Mouse (Mus musculus) c-Kit-positive CD71-negative TER-119-negative erythroid progenitor cells, embryonic 14.5 days (primary cell): ENCODE measurements around the gene Rplp0.

Experiments
- DNase-seq: peaks from one replicate; pipeline ENCODE4 v3.0.0-alpha.2; 2013; ENCODE audit warnings: low read depth

Gene Rplp0

DNA sequence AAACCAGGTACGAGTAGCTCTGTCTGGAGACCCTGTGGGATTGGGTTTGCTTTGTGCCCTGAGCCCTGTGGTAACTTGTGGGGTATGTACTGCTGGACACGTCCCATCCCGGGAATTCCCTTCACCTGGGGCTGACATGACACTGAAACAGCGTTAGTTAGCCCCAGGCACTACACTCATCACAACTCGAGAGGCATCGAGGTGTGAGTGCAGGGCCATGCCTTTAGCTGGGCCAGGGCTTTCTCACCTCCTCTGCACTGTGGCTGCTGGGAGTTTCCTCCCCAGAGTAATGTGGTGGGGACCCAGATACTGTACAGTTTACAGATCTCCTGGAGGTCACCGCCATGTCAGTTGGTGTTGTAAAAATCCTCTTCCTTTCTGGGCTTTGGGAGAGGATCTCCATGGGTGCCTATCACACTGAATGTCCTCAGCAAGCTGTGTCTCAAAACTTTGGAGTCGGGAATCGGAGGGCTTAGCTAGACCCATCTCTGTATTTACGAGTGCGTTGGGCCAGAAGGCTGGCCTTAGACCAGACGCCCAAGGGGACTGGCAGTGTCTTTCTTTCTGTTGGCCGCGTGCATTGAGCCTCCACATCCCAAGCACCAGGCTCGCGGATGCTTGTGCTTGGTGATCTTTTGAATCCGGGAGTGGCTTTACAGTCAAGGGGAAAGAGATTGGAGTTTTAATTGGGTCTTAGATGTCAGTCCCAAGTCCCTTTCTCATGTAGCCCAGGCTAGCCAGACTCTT lies 32.6 kb upstream of the Rplp0 start:
- DNase-seq = no peak

DNA sequence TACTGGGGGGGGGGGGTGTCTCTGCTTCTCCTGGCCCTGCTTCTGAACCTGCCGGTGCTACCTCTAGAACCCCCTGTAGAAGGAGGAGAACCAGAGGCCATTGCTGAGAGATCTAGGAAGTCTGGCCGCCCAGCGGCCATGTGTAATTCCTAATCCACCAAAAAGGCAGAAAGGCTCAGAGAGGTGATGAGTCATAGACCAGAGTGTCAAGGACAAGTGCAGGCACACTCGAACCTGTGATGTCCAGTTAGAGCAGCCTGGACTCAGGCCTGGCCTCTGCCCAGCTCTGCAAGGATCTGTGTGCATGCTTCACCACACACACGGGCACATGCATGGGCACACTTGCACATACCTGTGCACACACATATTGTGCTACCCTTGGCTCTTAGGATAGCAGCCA lies 31.1 kb upstream of the Rplp0 start:
- DNase-seq = no peak

DNA sequence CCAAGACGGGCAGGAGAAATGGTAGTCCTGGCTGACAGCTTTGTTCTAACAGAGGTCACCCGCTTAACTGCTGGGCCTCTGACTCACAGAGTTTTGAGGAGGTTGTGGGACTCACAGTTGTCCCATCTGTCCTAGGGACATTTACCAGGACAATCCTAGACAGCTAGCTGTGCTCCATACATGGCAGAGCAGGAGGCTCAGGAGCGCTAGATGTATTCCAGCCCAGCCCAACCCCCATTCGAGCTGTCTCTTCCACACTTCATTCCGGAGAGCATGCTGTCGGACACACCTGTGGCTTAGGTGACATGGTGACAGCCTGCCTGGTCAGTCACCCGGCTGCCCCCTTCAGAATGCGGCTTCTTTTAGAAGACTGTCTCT lies 29.9 kb upstream of the Rplp0 start:
- no peak for DNase-seq

DNA sequence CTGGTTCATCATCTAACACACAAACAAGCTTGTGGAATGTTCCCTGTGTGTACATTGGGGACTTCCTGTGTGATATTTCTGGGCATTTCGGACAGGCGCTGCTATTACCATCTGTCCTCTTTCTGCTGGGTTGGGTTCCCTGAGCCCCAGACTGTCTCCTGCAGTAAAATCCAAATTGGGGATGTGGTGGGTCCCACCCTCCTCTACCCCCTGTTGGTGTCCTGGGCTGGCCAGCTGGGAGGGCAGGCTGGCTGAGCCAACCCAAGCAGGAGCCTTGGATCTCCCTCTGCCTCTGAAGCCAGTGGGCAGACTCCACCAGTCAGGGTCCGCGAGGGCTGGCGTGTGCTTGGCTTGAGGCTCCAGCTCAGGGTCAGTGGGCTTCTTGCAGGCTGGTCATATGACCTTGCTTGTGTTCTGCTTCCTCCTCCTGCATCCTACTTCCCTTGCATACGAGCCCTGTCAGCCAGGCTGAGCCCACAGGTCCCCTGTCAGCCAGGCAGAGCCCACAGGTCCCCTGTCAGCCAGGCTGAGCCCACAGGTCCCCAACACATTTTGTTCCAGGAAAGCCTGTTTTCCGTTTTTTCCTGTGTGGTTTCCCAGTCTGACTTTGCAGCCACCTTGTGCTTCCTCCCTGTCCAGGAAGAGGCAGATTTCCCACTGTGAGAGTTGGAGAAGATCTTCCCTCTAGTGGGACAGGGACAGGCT lies 29.4 kb upstream of the Rplp0 start:
- DNase-seq = no peak

DNA sequence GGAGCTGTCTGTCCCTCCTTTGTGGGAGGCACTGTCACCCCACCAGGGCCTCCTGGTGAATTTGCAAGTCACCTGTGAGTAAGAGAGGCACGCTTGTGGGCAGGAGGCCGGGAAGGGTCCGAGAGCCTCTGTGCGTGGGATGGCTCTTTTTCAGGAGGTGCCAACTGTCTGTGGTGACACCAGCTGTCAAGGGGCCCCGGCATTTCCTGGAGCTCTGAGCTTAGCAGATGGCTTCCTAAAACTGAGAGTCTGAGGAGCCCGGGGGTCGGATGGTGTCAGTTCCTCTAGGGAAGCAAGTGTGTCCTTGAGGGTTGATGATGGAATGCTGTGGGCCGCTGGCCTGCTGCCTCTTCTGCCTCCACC lies 28.8 kb upstream of the Rplp0 start:
- DNase-seq = no peak

DNA sequence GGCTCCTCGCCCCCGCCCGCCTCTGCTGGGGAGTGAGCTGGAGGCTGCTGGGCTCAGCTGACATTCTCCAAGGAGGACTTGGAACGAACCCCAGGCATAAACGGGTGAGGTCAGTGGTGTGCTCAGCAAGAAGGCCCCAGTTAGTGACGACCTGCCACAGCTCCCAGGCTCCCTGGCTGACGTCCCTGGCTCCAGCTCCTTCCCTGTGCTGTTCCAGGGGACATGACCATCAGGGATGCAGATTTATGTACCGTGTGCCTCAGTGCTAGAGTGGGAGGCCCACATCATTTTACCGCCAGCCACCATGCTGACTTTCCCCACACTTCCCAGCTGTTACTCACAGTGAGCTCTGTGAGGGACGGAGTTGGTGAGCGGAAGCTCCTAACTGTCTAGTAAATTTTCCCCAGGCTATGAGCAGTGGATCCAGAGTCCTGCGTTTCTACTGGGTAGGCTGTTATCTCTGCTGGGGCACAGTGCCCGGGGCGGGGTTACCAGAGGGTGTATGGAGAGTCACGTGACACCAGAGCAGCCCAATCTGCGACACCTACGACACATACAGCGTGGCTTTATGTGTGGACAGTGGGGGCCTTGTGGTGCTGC lies 27.5 kb upstream of the Rplp0 start:
- DNase-seq = no peak

DNA sequence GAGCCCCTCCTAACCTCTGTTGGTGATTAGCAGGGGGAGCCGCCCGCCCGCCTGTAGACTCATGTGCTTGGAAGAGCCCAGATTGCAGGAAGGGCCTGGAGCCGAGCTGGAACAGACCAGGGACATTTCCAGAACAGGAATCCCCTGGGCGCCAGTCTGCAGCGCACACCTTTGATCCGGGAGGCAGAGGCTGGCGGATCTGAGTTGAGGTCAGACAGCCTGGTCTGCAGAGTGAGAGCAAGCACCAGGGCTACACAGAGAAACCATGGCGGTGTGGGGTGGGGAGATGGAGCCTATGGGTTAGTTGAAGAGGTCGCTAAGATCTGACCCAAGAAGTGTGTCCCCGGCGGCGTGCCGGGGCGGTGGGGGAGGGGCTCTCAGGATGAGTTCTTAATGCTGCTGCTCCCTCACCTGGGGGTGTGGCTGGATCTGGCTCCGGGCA lies 25.0 kb upstream of the Rplp0 start:
- DNase-seq = no peak

DNA sequence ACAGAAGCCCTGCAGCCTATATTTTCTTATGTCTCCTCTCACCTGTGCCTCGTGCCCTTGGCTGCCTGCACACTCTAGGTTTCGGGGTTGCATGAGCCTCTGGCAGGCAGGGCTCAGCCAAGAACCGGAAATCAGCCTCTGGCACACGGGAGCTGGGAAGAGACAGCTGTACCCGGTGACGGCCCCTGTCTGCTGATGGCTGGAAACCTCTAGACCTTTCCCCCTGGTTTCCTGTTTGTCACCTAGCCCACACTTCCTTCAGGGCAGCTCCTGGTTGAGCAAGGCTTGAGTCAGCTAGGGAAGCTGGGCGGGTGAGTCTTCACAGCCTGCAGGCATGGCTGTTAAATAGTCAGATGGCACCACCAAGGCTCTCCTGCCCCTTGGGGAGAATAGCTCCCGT lies 24.4 kb upstream of the Rplp0 start:
- no peak for DNase-seq

DNA sequence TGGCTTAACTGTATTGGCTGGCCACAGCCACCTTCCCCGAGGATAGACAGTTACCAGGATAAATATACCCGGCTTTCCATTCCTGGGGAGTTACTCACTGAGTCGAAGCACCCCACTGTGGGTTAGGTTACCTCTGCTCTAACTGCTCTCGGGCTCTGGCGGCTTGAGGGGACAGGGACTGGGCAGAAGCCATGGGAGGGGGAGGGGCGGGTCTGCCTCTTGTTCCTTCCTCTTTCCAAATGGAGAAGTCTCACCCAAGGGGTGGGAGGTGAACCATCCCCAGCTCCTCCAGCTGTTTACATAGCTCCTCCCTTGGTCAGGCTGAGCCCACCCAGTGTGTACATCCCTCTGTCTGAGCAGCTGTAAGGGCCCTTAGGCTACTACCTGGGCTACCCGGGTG lies 23.6 kb upstream of the Rplp0 start:
- DNase-seq = no peak

DNA sequence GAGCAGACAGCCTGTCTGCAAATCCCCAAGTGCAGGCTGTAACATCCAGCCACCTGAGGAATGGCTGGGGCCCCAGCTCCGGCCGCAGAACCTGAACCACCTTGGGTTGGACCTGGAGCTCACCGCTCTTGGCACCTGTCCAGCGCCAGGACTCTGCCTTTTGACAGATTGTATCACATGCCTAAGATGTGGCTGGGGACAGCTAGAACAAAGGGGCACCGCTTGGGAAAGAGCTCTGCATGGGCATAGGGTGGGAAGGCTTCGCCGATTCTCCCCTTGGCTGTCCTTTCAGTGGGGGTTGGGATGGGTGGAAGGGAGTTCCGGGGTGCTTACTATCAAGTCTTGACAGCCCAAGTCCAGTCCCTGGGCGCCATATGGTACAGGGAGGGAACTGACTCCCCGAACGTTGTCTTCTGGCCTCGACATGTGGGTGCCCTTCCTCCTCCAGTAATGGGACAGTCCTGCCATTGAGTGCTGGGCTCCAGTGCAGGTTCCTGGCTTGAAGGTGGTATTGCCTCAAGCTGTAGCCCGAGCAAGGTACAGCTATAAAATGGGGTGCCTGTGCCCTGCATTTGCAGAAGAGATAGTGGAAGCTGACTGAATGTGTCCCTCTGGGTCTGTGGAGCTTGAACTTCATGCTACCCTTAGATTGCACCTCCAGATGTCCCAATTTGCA lies 21.1 kb upstream of the Rplp0 start:
- DNase-seq = no peak

DNA sequence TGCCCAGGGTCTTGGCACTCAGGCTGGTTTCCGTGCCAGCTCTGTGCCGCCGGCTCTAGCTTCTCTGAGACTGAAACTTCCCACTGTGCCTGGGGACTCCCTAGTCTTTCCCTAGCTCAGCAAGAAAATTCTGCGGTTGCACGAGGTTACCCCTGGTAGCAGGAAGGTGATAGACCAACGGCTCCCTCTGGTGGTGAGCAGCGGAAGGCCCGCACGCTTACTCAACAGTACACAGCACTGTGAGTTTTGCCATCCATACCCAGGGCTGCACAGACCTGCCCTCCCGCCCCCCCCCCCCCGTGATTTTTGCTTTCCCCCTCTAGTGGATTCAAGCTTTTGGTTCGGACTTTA lies 20.6 kb upstream of the Rplp0 start:
- peak; percentile 82 for DNase-seq

DNA sequence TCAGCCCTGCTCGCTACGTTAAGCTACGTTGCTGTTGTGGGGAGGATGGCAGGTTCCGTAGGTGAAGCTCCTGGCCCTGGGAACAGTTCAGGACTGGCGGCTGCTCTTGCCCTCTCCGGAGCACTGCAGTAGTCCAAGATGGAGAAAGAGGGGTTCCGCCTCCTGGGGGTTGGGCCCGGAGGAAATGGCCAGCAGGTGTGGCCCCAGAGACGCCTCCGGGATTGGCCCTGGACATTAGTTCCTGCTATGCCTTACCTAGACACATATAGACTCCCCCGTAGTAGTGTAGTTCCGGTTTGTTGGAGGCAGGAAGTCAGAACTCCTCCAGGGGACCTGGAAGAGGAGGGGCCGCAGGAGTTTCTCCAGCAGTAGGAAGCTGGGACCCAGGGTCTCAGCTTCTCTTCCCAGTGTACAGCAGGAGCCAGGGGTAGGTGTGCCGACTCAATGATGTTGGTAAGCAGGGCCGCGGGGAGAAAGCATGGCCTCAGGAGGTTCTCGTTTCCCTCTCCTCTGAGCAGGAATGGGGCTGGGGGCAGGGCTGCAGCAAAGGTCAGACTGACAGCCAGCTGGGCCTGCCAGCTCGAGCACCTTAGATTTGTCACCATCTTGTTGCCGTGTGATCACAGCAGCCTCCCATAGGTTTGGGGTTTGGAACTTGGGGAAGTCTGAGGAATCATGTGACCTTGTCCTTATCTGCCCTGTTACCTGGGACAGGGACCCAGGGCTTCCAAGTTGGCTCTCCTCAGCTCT lies 16.5 kb upstream of the Rplp0 start:
- DNase-seq = no peak

DNA sequence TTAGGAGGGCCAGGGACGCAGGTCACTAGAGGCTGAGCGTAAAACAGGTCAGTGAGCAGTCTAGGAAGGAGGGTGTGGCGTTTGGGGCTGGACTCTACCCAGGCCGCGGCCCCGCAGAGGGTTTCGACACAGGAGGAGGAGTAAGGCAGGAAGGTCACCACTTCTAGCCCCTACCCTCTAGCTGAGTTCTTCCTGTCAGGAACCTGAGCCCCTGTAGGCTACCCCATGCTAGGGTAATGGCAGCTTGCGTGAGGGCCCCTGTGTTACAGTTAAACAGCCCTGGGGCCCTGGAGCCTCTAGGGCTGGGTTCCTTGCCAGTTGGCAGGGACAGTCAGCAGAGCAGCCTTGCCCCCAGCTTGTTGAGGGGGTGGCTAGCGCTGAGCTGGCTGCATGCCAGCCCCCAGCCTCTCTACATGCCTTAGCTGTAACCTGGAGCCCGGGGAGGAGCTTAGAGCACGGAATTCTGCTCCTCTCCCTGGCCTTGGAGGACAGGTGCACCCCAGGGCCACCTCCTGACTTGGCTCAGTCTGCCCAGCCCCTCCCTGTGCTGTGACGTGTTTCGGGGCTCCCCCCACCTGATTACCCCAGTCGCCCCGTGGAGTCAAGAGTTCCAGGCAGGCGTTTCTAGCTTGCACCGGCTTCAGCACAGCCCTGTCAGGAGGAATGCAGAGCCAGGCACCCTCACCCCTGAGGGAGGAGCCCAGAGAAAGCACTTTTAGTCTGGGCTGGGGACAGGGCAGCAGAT lies 15.6 kb upstream of the Rplp0 start:
- DNase-seq = no peak

DNA sequence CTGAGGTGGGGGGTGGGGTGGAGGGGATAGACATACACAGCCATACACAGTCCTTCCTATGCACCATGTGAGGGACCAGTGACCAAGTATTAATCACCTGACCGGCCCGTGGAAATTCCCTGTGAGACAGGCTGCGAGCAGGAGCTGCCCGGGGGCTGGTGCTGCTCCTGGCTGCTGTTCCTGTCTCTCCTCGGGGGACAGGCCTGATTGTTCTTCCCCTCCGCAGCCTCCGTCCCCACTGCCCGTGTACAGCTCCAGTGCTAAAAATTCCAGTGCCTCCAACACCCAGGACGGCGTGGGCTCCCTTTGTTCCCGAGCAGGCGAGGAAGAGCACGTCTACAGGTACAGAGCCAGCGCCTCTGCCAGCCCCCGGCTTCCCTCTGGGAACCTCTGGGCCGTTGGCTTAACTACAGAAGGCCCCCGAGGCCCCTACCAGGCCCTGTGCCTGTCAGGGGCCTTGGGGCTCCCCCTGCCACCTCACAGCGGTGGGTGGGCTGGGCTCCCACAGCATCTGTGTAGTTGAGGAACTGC lies 14.5 kb upstream of the Rplp0 start:
- DNase-seq = no peak

DNA sequence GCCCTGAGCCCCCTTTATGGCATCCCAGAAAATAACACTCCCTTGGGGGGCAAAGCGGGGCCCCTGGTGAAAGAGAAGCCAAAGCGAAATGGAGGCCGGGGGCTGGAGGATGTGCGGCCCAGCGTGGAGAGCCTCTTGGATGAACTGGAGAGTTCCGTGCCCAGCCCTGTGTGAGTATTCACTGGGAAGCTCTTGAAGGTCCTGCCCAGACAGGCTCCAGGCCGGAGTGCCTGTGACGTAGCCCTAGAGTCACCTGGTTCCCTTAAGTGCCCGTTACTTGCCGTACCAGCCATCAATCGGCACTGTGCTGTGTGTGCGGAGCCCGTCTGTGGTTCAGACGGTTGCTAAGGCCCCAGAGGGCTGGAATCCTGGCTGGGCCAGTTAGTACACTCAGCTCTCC lies 13.6 kb upstream of the Rplp0 start:
- DNase-seq = no peak

DNA sequence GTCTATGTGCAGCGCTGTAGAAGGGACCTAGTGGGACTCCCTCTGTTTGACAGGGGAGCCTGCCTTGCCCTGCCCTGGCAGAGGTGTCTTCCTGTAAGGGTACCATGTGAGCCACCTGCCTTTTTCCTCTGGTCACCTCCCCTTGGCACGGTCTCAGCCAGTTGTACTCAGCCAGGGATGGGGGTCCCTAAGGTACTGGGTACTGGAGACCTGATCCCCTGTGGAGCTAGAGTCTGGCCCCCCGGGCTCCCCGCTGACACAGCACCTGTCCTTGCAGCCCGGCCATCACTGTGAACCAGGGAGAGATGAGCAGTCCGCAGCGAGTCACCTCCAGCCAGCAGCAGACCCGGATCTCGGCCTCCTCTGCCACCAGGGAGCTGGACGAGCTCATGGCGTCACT lies 12.7 kb upstream of the Rplp0 start:
- DNase-seq = no peak

DNA sequence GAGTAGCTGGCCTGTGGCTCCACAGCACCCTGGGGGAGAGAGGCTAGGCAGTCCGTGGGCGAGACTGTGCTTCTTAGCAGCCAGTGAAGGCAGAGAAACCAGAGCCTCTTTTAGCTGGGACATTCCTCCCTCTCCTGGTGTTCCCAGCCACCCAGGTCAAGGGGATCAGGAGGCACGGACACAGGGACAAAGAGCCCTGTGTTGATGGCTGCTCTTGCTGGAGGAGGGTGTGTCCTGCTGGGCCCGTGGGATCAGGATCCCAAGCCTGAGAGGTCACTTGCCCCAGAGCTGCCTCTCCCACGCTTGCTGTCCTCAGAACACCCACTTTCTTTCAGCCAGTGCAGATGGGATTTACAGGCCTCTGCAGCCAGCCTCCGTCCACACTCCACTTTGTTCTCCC lies 12.3 kb upstream of the Rplp0 start:
- DNase-seq = no peak

DNA sequence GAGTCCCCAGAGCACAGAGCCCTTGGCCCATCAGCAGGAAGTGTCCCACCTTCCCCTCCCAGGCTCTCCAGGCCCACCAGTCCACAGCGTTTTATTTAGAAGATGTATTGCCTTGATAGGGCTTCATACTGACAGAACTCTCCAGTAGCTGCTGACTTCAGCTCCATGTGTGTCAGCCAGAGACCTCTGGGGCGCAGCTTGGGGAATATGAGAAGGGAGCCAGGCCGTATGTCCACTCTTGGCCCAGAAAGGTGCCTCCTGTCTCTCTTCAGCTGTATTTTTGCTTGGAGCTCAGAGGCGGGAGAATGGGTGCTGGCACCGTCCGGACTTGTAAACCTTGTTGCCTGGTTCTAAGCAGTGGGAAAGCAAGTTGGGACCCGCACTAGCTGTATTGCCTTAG lies 11.8 kb upstream of the Rplp0 start:
- DNase-seq = no peak

DNA sequence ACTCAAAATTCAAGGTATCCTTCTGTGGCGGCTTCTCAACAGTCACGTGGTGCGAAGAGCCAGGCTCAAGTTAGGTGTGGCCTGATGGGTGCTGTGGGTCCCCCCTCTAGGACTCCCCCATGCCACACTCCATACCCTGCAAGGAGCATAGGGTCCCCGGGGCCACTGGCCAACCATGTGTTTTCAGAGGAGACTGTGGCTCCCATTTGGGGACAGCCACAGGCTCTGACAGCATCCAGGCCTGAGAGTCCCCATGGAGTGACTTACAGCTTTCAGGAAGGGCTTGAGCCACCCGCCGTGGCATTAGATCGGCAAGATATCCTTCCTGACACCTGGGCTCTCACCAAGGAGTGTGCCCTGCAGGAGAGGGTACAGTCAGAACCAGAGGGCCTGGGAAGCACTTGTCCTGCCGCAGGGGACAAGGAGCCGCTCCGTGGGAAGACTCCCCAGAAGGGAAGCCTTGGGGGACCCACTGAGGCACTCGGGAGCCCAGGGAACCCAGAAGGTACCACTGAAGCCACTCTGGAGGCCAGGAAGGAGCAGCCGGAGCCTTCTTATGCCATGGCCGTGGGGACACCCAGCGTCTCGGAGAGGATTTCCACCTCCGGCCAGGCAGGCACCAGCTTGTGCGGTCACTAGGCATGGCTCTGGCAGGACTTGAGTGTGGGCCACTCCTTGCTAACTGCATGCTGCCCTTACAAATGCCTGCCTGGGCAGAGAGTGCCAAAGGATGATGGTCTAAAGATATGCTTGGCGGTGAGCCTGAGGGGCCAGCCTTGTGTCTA lies 10.6 kb upstream of the Rplp0 start:
- no peak for DNase-seq

DNA sequence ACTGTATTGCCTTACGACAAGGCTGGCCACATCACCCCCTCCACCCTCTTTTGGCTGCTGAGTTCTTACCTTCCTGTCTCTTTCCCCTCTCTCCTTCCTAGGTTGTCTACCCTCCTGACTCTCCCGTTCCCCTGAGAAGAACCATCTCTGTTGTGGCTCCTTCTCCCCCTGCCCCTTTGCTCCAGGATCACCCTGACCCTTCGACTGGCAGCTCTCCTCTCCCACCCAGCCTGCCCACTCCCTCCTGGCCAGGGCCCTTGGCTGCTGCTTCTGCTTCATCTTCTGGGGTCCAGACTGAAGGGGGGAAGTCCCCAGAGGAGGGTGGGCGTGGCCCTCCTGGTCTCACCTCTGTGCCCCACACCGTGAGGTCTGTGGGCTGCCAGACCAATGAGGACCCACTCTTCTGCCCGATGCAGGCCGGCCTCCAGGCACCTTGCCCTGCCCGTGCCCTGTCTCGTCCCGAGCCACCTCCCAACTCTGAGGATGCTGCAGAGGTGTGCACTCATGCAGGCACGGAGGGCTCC lies 8.7 kb upstream of the Rplp0 start:
- DNase-seq = no peak
